Mouse (Mus musculus) ES-E14 (cell line): ENCODE measurements around the gene Hspb6.

Source experiments
- CHD2 ChIP-seq: IDR thresholded peaks from 2 replicates; pipeline ENCODE4 v1.6.1; 2014; ENCODE audit warnings: mild to moderate bottlenecking, low read depth, low read length, inconsistent platforms
- HCFC1 ChIP-seq: IDR thresholded peaks from 2 replicates; pipeline ENCODE4 v1.6.1; 2012; ENCODE audit warnings: low read length, inconsistent platforms, borderline replicate concordance; ENCODE audit not compliant: insufficient read depth
- MAFK ChIP-seq: IDR thresholded peaks from 2 replicates; pipeline ENCODE4 v1.6.1; 2014; ENCODE audit warnings: mild to moderate bottlenecking, low read depth, low read length, inconsistent platforms; ENCODE audit not compliant: insufficient read depth
- ZC3H11A ChIP-seq: IDR thresholded peaks from 2 replicates; pipeline ENCODE4 v1.6.1; 2012; ENCODE audit warnings: low read depth, mild to moderate bottlenecking, inconsistent platforms, low read length, borderline replicate concordance
- ZNF384 ChIP-seq: IDR thresholded peaks from 2 replicates; pipeline ENCODE4 v1.6.1; 2012; ENCODE audit warnings: low read depth, low read length, inconsistent platforms

DNA sequence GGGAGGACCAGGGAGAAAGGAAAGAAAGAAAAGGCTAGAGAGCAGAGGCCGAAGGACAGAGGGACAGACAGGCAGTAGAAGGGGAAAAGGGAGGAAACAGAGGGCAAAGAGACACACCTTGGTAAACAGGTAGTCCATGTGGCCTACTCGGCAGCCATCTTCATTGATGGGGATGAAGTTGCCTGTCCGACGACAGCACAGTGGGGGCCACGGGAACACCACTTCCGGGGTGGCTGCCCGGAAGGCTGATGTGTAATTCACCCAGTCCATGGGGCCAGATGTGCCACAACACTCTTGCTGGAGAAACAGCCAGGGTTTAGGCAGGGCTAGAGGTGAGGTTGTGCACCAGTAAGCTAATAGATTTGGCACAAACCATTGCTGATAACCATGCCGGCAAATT, 53.0 kb downstream of the Hspb6 start:
- TF ChIP-seq ZC3H11A = no peak
- TF ChIP-seq ZNF384 = no peak
- no peak for TF ChIP-seq CHD2
- no peak for TF ChIP-seq HCFC1
- TF ChIP-seq MAFK = no peak
